Mouse (Mus musculus): ENCODE measurements around the gene Slc12a9. TPM values are rescaled to one million over a fixed set of nuclear protein-coding genes. Genes with fewer than 3 reads are reported as not detected.

Slc12a9 gene
- total RNA-seq (2021), result 1 to 10 TPM; 2.4 to 2.5 TPM
- long read RNA-seq, experiment 1, partial matches to known transcripts, result 1 of 1 reads
- long read RNA-seq, experiment 1, other reads (novel, unspliced or antisense), result 0 of 1 reads
- long read RNA-seq, experiment 2, result 0 reads

- intact Hi-C loops (cut with DNase I), result loop anchor here (2.0 kb wide), 1 partner anchor 49 kb away; no protein-coding TSS in a partner anchor
- peak; percentile 92 to 93 for DNase-seq
These were observed at the start of gene Slc12a9 for GRCm38 (mm10) chr5:137333512-137334174. Gene Slc12a9, minus strand, starts transcription at chr5:137333597.

GRCm38 (mm10) chr5:137381152-137381551 is 47.8 kb upstream of the Slc12a9 start:
- intact Hi-C loops (cut with DNase I), result no loop called here
- peak; percentile 28 to 50 for DNase-seq

GRCm38 (mm10) chr5:137377603-137378002 is 44.2 kb upstream of the Slc12a9 start:
- intact Hi-C loops (cut with DNase I), result loop anchor here (5.0 kb wide), 1 partner anchor 85 kb away; the partner anchor contains the start of gene Ufsp1

GRCm38 (mm10) chr5:137377176-137377575 is 43.8 kb upstream of the Slc12a9 start:
- intact Hi-C loops (cut with DNase I), result loop anchor here (5.0 kb wide), 1 partner anchor 85 kb away; the partner anchor contains the start of gene Ufsp1
- DNase-seq, result no peak

More at GRCm38 (mm10) chr5:137377603-137378002, 44.2 kb upstream of the Slc12a9 start:
- no peak for DNase-seq

GRCm38 (mm10) chr5:137376722-137377121 is 43.3 kb upstream of the Slc12a9 start:
- no peak for DNase-seq
- intact Hi-C loops (cut with DNase I), result loop anchor here (5.0 kb wide), 1 partner anchor 84 kb away; the partner anchor contains the start of gene Ufsp1

GRCm38 (mm10) chr5:137376198-137376597 is 42.8 kb upstream of the Slc12a9 start:
- no peak for DNase-seq
- intact Hi-C loops (cut with DNase I), result loop anchor here (5.0 kb wide), 1 partner anchor 84 kb away; the partner anchor contains the start of gene Ufsp1

- intact Hi-C loops (cut with DNase I), result loop anchor here (5.0 kb wide), 1 partner anchor 83 kb away; the partner anchor contains the start of gene Ufsp1
- DNase-seq, result peak in 1 of 2 experiments; percentile 37
These were observed 42.2 kb upstream of the Slc12a9 start for GRCm38 (mm10) chr5:137375627-137376026.

GRCm38 (mm10) chr5:137374521-137375080 is 41.2 kb upstream of the Slc12a9 start:
- intact Hi-C loops (cut with DNase I), result loop anchor here (5.0 kb wide), 1 partner anchor 82 kb away; the partner anchor contains the start of gene Ufsp1
- DNase-seq, result no peak

GRCm38 (mm10) chr5:137373371-137373950 is 40.1 kb upstream of the Slc12a9 start:
- DNase-seq, result no peak
- intact Hi-C loops (cut with DNase I), result no loop called here

GRCm38 (mm10) chr5:137369665-137370064 is 36.3 kb upstream of the Slc12a9 start:
- DNase-seq, result no peak
- intact Hi-C loops (cut with DNase I), result no loop called here

GRCm38 (mm10) chr5:137358382-137358781 is 25.0 kb upstream of the Slc12a9 start:
- intact Hi-C loops (cut with DNase I), result no loop called here
- DNase-seq, result no peak

- no peak for DNase-seq
- intact Hi-C loops (cut with DNase I), result no loop called here
These were observed 20.7 kb upstream of the Slc12a9 start for GRCm38 (mm10) chr5:137354091-137354490.

- intact Hi-C loops (cut with DNase I), result no loop called here
- DNase-seq, result no peak
These were observed 18.9 kb upstream of the Slc12a9 start for GRCm38 (mm10) chr5:137352011-137352975.

- intact Hi-C loops (cut with DNase I), result no loop called here
- no peak for DNase-seq
These were observed 18.0 kb upstream of the Slc12a9 start for GRCm38 (mm10) chr5:137351394-137351793.

- intact Hi-C loops (cut with DNase I), result no loop called here
- DNase-seq, result no peak
These were observed 17.6 kb upstream of the Slc12a9 start for GRCm38 (mm10) chr5:137351058-137351380.

GRCm38 (mm10) chr5:137350205-137351057 is 17.0 kb upstream of the Slc12a9 start:
- intact Hi-C loops (cut with DNase I), result no loop called here
- DNase-seq, result no peak

- peak; percentile 85 to 91 for DNase-seq
- intact Hi-C loops (cut with DNase I), result no loop called here
These were observed 16.2 kb upstream of the Slc12a9 start, which contains the start of gene Ephb4 for GRCm38 (mm10) chr5:137349384-137350204. Gene Ephb4, plus strand, starts transcription at chr5:137350109.
